Mouse (Mus musculus): ENCODE data around the gene Stk25.

GRCm38 (mm10) chr1:93588346-93588745 lies 70.1 kb downstream of the Stk25 start:
- no peak for TF ChIP-seq CTCF (IDR thresholded peaks at IDR 0.05; ENCODE audit: extremely low read depth, insufficient read length, insufficient replicate concordance, low read depth, low read length)
- TF ChIP-seq POLR2A (IDR thresholded peaks at IDR 0.05; ENCODE audit: low read depth, low read length): no peak

Data from small intestine, adult 2 months (tissue).